Mouse (Mus musculus) A20 (cell line): Measurements from ENCODE around the gene Rbm44.
A peak's percentile ranks its signal among the peaks of the same experiment; 100 is the strongest.

Source experiments
- DNase-seq: peaks from one replicate; pipeline ENCODE4 v3.0.0-alpha.2; 2011; ENCODE audit warnings: low read depth, low spot score

Rbm44 gene

DNA sequence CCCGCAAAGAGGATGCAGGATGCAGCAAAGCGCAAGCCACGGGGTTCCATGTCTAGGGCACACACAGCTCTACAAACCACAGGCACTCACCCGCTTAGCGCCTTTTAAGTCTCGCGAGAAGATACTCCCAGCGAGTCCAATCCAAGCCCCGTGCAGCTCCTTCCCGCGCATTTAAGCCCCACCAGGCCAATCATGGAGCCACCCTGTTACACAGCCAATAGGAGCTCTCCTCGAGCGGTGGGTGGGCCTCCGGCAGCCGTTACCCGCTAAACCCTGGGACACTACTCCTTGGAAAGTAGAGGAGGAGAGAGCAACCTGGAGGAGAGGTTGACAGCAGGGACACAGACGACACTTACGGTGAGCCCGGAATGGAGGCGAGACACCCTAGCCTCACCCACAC, at the start of gene Rbm44:
Gene Rbm44 (plus strand): TSS at position 277 of the 400 bp plus-strand sequence.
- DNase-seq = no peak

- no peak for DNase-seq
Measured at GRCm38 (mm10) chr1:91095258-91095657, 49.6 kb upstream of the Rbm44 start.

- DNase-seq = no peak
Measured at GRCm38 (mm10) chr1:91095853-91096252, 49.0 kb upstream of the Rbm44 start.

DNA sequence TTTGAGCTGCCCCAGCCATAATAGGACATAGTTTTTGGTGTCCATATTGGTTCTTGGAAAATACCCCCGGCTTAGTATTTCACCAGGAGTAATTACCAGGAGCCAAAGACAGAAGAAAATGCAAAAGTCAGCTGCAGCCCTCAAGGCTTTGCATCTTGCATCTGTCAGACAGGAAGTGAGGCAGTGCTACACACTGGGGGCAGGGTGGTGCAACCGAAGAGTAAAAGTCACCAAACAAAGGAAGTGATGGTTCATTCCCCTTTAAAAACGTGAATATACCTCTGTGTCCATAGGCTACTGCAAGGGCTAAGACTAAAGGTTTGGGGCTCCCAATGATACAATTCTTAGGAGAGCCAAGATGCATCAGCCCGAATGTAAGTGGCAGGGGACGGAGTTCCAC, 48.4 kb upstream of the Rbm44 start:
- DNase-seq = peak; percentile 63

DNA sequence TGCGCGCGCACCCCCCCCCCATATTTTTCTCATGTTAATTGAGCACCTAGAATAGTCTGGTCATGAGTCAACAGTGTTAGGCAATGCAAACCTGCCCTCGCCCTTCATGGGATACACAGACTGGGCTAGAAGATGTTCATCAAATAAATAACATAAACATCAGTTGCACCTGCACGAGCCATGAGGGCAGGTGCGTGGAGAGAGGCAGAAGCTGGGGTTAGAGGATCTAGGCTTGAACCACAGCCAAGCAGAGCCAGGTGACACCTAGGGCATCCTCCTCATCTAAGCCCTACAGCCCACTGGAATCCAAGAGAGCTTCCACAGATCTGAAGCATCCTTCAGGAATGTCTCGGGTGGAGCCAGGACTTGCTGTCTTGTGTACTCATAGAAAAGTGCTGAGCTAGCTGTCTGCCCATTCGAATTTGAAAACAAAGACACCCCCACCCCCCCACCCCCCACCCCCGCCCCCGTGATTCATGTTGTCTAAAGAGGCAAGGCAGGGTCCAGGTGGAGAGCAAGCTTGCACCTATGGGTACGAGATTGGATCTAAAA, 47.5 kb upstream of the Rbm44 start:
- peak; percentile 50 for DNase-seq

- DNase-seq = peak; percentile 81
Measured at GRCm38 (mm10) chr1:91098887-91099286, 46.0 kb upstream of the Rbm44 start.

GRCm38 (mm10) chr1:91101709-91102440, 43.0 kb upstream of the Rbm44 start:
- no peak for DNase-seq

- no peak for DNase-seq
Measured at GRCm38 (mm10) chr1:91103366-91103983, 41.4 kb upstream of the Rbm44 start.

GRCm38 (mm10) chr1:91107548-91107947, 37.3 kb upstream of the Rbm44 start:
- DNase-seq = no peak

DNA sequence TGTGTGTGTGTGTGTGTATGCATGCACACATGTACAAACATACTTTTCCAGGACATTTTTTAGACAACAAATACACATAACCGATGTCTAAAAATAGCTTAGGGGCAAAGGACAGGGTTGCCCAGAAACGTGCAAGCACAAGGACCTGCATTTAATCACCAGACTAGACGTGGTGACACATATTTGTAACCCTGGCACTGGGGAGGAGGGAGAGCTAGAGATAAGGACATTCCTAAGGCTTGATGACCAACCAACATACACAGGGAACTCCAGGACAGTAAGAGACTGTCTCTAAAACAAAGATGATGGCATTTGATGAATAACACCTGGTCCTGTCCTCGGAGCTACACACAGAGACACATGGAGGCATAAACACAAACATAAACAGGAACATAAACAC, 35.6 kb upstream of the Rbm44 start:
- no peak for DNase-seq

DNA sequence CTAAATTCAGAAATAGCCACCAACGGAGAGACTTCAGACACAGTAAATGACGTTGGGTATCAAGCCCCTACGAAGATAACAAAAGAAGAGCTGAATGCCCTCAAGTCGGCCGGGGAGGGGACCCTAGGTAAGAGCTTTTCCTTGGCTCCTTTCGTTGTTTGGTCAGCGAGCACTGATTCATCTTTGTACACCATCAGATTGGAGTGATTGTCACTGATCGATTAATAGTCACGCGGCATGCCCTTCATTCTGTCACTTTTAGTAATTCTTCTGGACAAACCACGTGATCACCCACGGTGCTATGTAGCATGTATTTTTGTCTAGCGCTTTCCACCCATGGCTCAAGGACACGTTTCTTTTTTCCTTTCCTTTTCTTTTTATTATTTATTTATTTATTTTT, 32.7 kb upstream of the Rbm44 start:
- DNase-seq = no peak

DNA sequence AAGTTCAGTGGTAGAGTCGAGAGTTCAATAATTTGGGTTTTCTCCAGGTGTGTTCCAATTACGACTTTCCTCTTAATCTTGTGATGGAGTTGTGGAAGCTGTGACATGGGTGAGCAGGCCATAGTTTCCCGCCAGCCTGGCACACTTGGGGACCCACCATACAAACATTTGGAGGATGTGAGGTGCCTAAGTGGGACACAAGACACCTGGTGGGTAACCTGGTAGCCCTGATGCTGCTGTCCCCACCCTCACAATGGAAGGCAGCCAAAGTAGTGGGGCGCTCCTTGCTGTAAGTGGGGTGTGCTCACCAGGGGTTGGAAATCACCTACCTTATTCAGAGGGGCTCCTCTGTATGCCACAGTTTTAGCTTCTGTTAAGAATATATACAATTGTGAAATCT, 32.3 kb upstream of the Rbm44 start:
- DNase-seq = no peak

DNA sequence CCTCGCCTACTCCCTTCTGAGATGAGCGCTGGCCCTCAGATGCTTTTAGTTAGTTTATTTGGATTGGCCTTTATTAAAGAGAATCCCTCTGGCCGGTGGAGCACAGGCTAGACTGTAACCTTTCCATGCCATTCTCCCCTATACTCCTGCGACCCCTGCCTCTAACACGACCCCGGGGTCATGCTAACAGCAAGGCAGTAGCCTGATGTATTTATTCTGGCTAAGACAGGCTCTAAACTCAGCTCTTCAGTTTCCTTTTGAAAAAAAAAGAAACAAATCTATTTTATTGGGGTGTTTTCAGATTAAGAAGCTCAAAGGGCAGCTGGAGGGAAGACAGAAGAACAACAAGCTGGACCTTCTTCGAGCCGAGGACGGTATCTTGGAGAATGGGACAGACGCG, 22.8 kb upstream of the Rbm44 start:
- no peak for DNase-seq

DNA sequence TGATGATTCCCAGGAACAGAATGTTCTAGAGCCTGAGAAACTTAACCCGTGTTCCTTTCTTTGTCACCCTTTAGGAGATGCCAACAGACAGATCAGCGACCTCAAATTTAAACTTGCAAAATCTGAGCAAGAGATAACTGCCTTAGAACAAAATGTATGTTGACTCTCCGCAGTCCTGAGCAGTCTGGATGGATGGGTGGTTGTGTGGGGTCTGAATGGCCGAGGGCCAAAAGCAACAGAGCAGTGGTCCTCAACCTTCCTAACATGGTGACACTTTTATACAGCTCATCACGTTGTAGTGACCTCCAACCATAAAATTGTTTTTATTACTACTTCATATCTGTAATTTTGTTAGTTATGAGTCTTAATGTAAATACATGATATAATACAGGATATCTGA, 21.9 kb upstream of the Rbm44 start:
- no peak for DNase-seq

- no peak for DNase-seq
Measured at GRCm38 (mm10) chr1:91123466-91123865, 21.4 kb upstream of the Rbm44 start.

- no peak for DNase-seq
Measured at GRCm38 (mm10) chr1:91128849-91129248, 16.0 kb upstream of the Rbm44 start.

- DNase-seq = no peak
Measured at GRCm38 (mm10) chr1:91137036-91137435, 7.9 kb upstream of the Rbm44 start.

- no peak for DNase-seq
Measured at GRCm38 (mm10) chr1:91151509-91151908, 6.6 kb downstream of the Rbm44 start.

DNA sequence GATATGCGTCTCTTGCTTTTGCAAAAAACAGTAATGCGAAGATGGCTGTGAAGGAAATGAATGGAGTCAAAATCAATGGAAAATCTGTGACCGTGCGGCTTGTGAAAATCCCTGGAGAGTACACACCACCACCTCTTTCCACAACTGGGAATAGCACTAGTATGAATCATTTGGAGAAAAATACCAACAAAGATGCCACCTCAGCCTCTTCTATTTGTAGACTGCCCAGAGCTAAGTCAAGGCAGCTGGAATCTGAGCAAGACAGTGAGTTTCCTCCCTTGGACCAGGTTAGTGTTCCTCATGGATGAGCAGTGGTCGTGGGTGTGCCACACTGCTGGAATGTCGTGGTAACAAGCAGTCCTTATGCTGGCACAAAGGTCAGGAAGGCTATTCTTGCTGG, 21.9 kb downstream of the Rbm44 start:
- no peak for DNase-seq

- DNase-seq = no peak
Measured at GRCm38 (mm10) chr1:91169157-91169556, 24.3 kb downstream of the Rbm44 start.

GRCm38 (mm10) chr1:91174796-91175195, 29.9 kb downstream of the Rbm44 start:
- DNase-seq = no peak

DNA sequence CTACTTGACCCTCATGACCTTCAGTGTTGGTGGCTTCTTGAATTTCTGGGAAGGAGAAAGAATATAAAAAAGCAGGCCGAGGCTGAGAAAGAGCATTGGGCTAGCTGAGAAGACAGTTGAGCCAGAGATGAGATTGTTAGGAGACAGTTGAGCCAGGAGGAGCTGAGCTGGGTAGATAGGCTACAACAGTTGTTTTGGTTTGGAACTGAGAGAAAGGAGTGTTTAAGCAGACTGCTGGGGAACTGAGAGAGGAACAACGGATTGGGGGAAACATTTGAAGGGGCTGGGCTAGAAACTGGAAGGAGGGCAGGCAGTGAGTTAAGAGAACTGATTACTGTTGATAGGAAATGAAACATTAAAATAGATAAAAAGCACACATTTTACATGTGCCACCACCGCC, 31.1 kb downstream of the Rbm44 start:
- DNase-seq = no peak

GRCm38 (mm10) chr1:91176871-91177270, 32.0 kb downstream of the Rbm44 start:
- DNase-seq = no peak
